Mouse (Mus musculus): ENCODE measurements around the gene Arhgef38. TPM values are rescaled to one million over a fixed set of nuclear protein-coding genes. Genes with fewer than 3 reads are reported as not detected.

Gene Arhgef38
- total RNA-seq, 1 experiment: 1.4 TPM

DNA sequence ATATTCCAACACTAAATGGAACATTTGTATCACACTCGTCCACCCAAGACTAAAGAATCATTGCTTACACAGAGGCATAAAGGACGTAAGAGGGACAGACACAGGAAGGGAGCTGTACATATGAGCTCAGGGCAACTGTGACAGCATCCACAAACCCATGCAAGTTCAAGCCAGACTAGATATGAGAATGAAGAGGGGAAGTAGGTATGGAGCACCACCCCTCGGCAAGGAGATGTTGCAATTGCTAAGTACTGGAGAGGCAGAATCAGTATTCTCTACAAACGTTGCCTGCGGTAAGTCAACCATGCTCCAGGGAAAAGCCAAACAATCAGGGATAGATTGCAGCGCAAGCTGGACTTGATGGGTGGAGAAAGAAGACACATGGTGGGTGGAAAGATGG is 81.1 kb downstream of the Arhgef38 start:
- Histone ChIP-seq H3K4me1 (ENCODE audit: control insufficient read depth in 2 of 2, insufficient read depth in 2 of 2, low read length in 2 of 2, poor library complexity in 1 of 2) (no peaks in the 10 kb centered on the region), H3K36me3 (ENCODE audit: control insufficient read depth, insufficient read depth, low read length, poor library complexity, severe bottlenecking) (no peaks in the 10 kb centered on the region), H3K9ac (ENCODE audit: insufficient read depth, low read depth, low read length, poor library complexity, severe bottlenecking) (no peak overlapping the region), H3K9me3 (ENCODE audit: control insufficient read depth, insufficient read depth, low read depth, low read length) (no peaks in the 10 kb centered on the region), H3K4me3 (ENCODE audit: insufficient read depth in 1 of 2, low read depth in 1 of 2, low read length in 2 of 2, poor library complexity in 1 of 2, severe bottlenecking in 1 of 2) (no peak overlapping the region), H3K27ac (ENCODE audit: insufficient read depth, low read depth, low read length, poor library complexity, severe bottlenecking) (no peak overlapping the region)
- no peak for DNase-seq (ENCODE audit: low read depth, low spot score)
- TF ChIP-seq ZNF384 (IDR thresholded peaks at IDR 0.05; ENCODE audit: low read depth, low read length) (no peak), CHD2 (IDR thresholded peaks at IDR 0.05; ENCODE audit: low read depth, low read length) (no peak), HCFC1 (IDR thresholded peaks at IDR 0.05; ENCODE audit: borderline replicate concordance, insufficient read depth, low read length) (no peak), MAFK (IDR thresholded peaks at IDR 0.05; ENCODE audit: insufficient read depth, low read depth, low read length) (no peak), ZC3H11A (IDR thresholded peaks at IDR 0.05; ENCODE audit: borderline replicate concordance, low read depth, low read length) (no peak)
- in situ Hi-C loops (cut with MboI; ENCODE audit: low sequenced_read_pairs in 2 of 2, unreplicated experiment in 2 of 2): no loop called here

DNA sequence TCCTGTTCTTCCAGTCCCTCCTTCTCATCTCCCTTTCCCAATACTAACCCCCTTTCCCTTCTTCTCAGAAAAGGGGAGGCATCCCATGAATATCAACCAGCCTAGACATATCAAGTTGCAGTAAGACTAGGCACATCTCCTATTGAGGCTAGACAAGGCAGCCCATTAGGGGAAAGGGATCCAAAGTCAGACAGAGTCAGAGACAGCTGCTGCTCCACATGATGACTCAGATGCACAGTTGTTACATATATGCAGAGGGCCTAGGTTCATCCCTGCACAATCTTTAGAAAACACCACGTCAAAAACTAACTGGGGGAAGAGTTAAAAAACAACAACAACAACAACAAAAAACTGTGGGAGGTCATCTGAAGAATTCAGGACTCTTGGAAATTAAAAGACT is 81.9 kb downstream of the Arhgef38 start:
- TF ChIP-seq CHD2 (IDR thresholded peaks at IDR 0.05; ENCODE audit: low read depth, low read length): no peak
- TF ChIP-seq MAFK (IDR thresholded peaks at IDR 0.05; ENCODE audit: insufficient read depth, low read depth, low read length): no peak
- TF ChIP-seq ZNF384 (IDR thresholded peaks at IDR 0.05; ENCODE audit: low read depth, low read length): no peak
- no peak for TF ChIP-seq ZC3H11A (IDR thresholded peaks at IDR 0.05; ENCODE audit: borderline replicate concordance, low read depth, low read length)
- no peak for TF ChIP-seq HCFC1 (IDR thresholded peaks at IDR 0.05; ENCODE audit: borderline replicate concordance, insufficient read depth, low read length)
- in situ Hi-C loops (cut with MboI; ENCODE audit: low sequenced_read_pairs in 2 of 2, unreplicated experiment in 2 of 2): no loop called here

GRCm38 (mm10) chr3:133151629-133152028 is 83.1 kb downstream of the Arhgef38 start:
- TF ChIP-seq ZNF384 (IDR thresholded peaks at IDR 0.05; ENCODE audit: low read depth, low read length) (no peak), MAFK (IDR thresholded peaks at IDR 0.05; ENCODE audit: insufficient read depth, low read depth, low read length) (no peak), ZC3H11A (IDR thresholded peaks at IDR 0.05; ENCODE audit: borderline replicate concordance, low read depth, low read length) (no peak), CHD2 (IDR thresholded peaks at IDR 0.05; ENCODE audit: low read depth, low read length) (no peak), HCFC1 (IDR thresholded peaks at IDR 0.05; ENCODE audit: borderline replicate concordance, insufficient read depth, low read length) (no peak)
- Histone ChIP-seq H3K9ac (ENCODE audit: insufficient read depth, low read depth, low read length, poor library complexity, severe bottlenecking) (no peak overlapping the region), H3K4me3 (ENCODE audit: insufficient read depth in 1 of 2, low read depth in 1 of 2, low read length in 2 of 2, poor library complexity in 1 of 2, severe bottlenecking in 1 of 2) (no peak overlapping the region), H3K36me3 (ENCODE audit: control insufficient read depth, insufficient read depth, low read length, poor library complexity, severe bottlenecking) (no peaks in the 10 kb centered on the region), H3K4me1 (ENCODE audit: control insufficient read depth in 2 of 2, insufficient read depth in 2 of 2, low read length in 2 of 2, poor library complexity in 1 of 2) (no peaks in the 10 kb centered on the region), H3K9me3 (ENCODE audit: control insufficient read depth, insufficient read depth, low read depth, low read length) (no peaks in the 10 kb centered on the region), H3K27ac (ENCODE audit: insufficient read depth, low read depth, low read length, poor library complexity, severe bottlenecking) (no peak overlapping the region)
- in situ Hi-C loops (cut with MboI; ENCODE audit: low sequenced_read_pairs in 2 of 2, unreplicated experiment in 2 of 2): no loop called here
- no peak for DNase-seq (ENCODE audit: low read depth, low spot score)

More for the DNA sequence above, 81.9 kb downstream of the Arhgef38 start:
- Histone ChIP-seq H3K9me3 (ENCODE audit: control insufficient read depth, insufficient read depth, low read depth, low read length) (no peaks in the 10 kb centered on the region), H3K9ac (ENCODE audit: insufficient read depth, low read depth, low read length, poor library complexity, severe bottlenecking) (no peak overlapping the region), H3K27ac (ENCODE audit: insufficient read depth, low read depth, low read length, poor library complexity, severe bottlenecking) (no peak overlapping the region), H3K4me1 (ENCODE audit: control insufficient read depth in 2 of 2, insufficient read depth in 2 of 2, low read length in 2 of 2, poor library complexity in 1 of 2) (no peaks in the 10 kb centered on the region), H3K36me3 (ENCODE audit: control insufficient read depth, insufficient read depth, low read length, poor library complexity, severe bottlenecking) (no peaks in the 10 kb centered on the region), H3K4me3 (ENCODE audit: insufficient read depth in 1 of 2, low read depth in 1 of 2, low read length in 2 of 2, poor library complexity in 1 of 2, severe bottlenecking in 1 of 2) (no peak overlapping the region)
- DNase-seq (ENCODE audit: low read depth, low spot score): no peak

GRCm38 (mm10) chr3:133144511-133145147 is 90.1 kb downstream of the Arhgef38 start:
- no peak overlapping the region for H3K9ac ChIP-seq (ENCODE audit: insufficient read depth, low read depth, low read length, poor library complexity, severe bottlenecking)
- TF ChIP-seq HCFC1 (IDR thresholded peaks at IDR 0.05; ENCODE audit: borderline replicate concordance, insufficient read depth, low read length) (no peak), CHD2 (IDR thresholded peaks at IDR 0.05; ENCODE audit: low read depth, low read length) (no peak), ZC3H11A (IDR thresholded peaks at IDR 0.05; ENCODE audit: borderline replicate concordance, low read depth, low read length) (no peak), ZNF384 (IDR thresholded peaks at IDR 0.05; ENCODE audit: low read depth, low read length) (no peak), MAFK (IDR thresholded peaks at IDR 0.05; ENCODE audit: insufficient read depth, low read depth, low read length) (no peak)
- no peaks in the 10 kb centered on the region for H3K9me3 ChIP-seq (ENCODE audit: control insufficient read depth, insufficient read depth, low read depth, low read length)
- in situ Hi-C loops (cut with MboI; ENCODE audit: low sequenced_read_pairs in 2 of 2, unreplicated experiment in 2 of 2): no loop called here
- H3K27ac ChIP-seq (ENCODE audit: insufficient read depth, low read depth, low read length, poor library complexity, severe bottlenecking): no peak overlapping the region
- H3K4me3 ChIP-seq (ENCODE audit: insufficient read depth in 1 of 2, low read depth in 1 of 2, low read length in 2 of 2, poor library complexity in 1 of 2, severe bottlenecking in 1 of 2): no peak overlapping the region
- no peaks in the 10 kb centered on the region for H3K36me3 ChIP-seq (ENCODE audit: control insufficient read depth, insufficient read depth, low read length, poor library complexity, severe bottlenecking)
- no peak for DNase-seq (ENCODE audit: low read depth, low spot score)
- no peaks in the 10 kb centered on the region for H3K4me1 ChIP-seq (ENCODE audit: control insufficient read depth in 2 of 2, insufficient read depth in 2 of 2, low read length in 2 of 2, poor library complexity in 1 of 2)
